Mouse (Mus musculus) myocyte (in vitro differentiated cells): ENCODE measurements around the gene Tnip3. TPM values are rescaled to one million over a fixed set of nuclear protein-coding genes. Genes with fewer than 3 reads are reported as not detected.

ENCODE experiments used
- H3K27me3 ChIP-seq: one replicate; pipeline ENCODE4 v1.6.1; 2011; ENCODE audit not compliant: control insufficient read depth, insufficient read depth, insufficient read length
- H3K36me3 ChIP-seq: one replicate; pipeline ENCODE4 v1.6.1; 2011; ENCODE audit not compliant: control insufficient read depth, insufficient read depth
- H3K4me2 ChIP-seq: one replicate; pipeline ENCODE4 v1.6.1; 2011; ENCODE audit warnings: low read depth, control low read depth
- H3K4me3 ChIP-seq: one replicate; pipeline ENCODE4 v1.5.1; 2011; ENCODE audit warnings: mild to moderate bottlenecking, control low read depth, moderate library complexity
- H3K79me2 ChIP-seq: one replicate; pipeline ENCODE4 v1.6.1; 2011; ENCODE audit not compliant: control insufficient read depth, insufficient read depth
- H3ac ChIP-seq: one replicate; pipeline ENCODE4 v1.6.1; 2011; ENCODE audit not compliant: control insufficient read depth, insufficient read length
- CEBPB ChIP-seq: IDR thresholded peaks from 2 replicates; pipeline ENCODE4 v1.6.1; 2011; ENCODE audit warnings: mild to moderate bottlenecking, moderate library complexity; ENCODE audit not compliant: poor library complexity, insufficient read depth, severe bottlenecking
- E2F4 ChIP-seq: IDR thresholded peaks from one replicate; pipeline ENCODE4 v1.6.1; 2011; ENCODE audit warnings: mild to moderate bottlenecking, control low read depth, moderate library complexity; ENCODE audit not compliant: insufficient read depth
- MAX ChIP-seq: IDR thresholded peaks from one replicate; pipeline ENCODE4 v1.6.1; 2011; ENCODE audit warnings: low read depth, mild to moderate bottlenecking, control low read depth
- MYOD1 ChIP-seq, 3 experiments: IDR thresholded peaks; one replicate each; pipeline ENCODE4 v1.6.1; 2011; ENCODE audit warnings: control low read depth in 2 of 3, low read depth in 2 of 3, mild to moderate bottlenecking in 2 of 3, moderate library complexity in 1 of 3; ENCODE audit not compliant: insufficient read length in 2 of 3, control insufficient read depth in 1 of 3
- MYOG ChIP-seq, 3 experiments: IDR thresholded peaks; one replicate each; pipeline ENCODE4 v1.6.1; 2011; ENCODE audit warnings: control low read depth in 2 of 3, low read depth in 2 of 3, mild to moderate bottlenecking in 2 of 3; ENCODE audit not compliant: insufficient read length in 2 of 3, control insufficient read depth in 1 of 3, insufficient read depth in 1 of 3
- POLR2A ChIP-seq: IDR thresholded peaks from one replicate; pipeline ENCODE4 v1.6.1; 2011; ENCODE audit warnings: low read depth, mild to moderate bottlenecking, control low read depth, moderate library complexity; ENCODE audit not compliant: insufficient read length
- POLR2AphosphoS2 ChIP-seq: IDR thresholded peaks from one replicate; pipeline ENCODE4 v1.6.1; 2011; ENCODE audit warnings: low read depth, control low read depth; ENCODE audit not compliant: insufficient read length
- REST ChIP-seq: IDR thresholded peaks from one replicate; pipeline ENCODE4 v1.6.1; 2011; ENCODE audit warnings: mild to moderate bottlenecking, control low read depth, moderate library complexity; ENCODE audit not compliant: insufficient read depth, insufficient read length
- SRF ChIP-seq: IDR thresholded peaks from one replicate; pipeline ENCODE4 v1.6.1; 2011; ENCODE audit warnings: low read depth; ENCODE audit not compliant: control insufficient read depth, insufficient read length
- TCF12 ChIP-seq: IDR thresholded peaks from one replicate; pipeline ENCODE4 v1.6.1; 2011; ENCODE audit warnings: mild to moderate bottlenecking, control low read depth; ENCODE audit not compliant: poor library complexity, insufficient read depth, severe bottlenecking
- TCF3 ChIP-seq: IDR thresholded peaks from one replicate; pipeline ENCODE4 v1.6.1; 2011; ENCODE audit warnings: low read depth, control low read depth; ENCODE audit not compliant: insufficient read length
- USF1 ChIP-seq: IDR thresholded peaks from one replicate; pipeline ENCODE4 v1.6.1; 2011; ENCODE audit warnings: low read depth, mild to moderate bottlenecking, control low read depth, moderate library complexity
- polyA plus RNA-seq: library from polyadenylated mRNA; unstranded; fragments of >200 nt; fragmentation: generic; extraction: Trizol; gene quantifications from one replicate; pipeline ENCODE4 v1.2.1, GENCODE M21; 2012; ENCODE audit warnings: missing spikeins

Gene Tnip3
- polyA plus RNA-seq, 1 experiment = 0.02 TPM

DNA sequence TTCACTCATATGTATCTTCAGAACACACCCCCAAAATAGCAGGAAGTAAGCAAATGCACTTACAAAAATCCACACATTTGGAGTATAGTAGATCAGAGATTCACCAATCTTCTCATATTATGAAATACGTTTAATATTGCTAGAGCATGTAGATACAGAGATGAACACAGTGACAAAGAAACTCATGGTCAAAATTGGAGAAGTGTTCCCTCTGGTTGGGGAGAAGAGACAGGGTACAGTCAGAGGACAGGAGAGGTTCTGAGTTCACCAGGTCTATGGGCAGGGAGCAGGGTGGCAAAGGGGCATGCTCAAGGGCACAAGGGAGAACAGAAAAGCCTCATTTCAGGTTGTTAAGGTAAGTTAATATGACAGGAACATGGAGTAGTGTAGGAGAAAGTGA is 63.7 kb downstream of the Tnip3 start:
- Histone ChIP-seq H3K4me3 (no peak overlapping the region), H3K4me2 (no peak overlapping the region), H3ac (no peak overlapping the region), H3K79me2 (no peaks in the 10 kb centered on the region), H3K36me3 (no peaks in the 10 kb centered on the region), H3K27me3 (no peaks in the 10 kb centered on the region)
- TF ChIP-seq TCF12 = no peak
- no peak for TF ChIP-seq CEBPB
- TF ChIP-seq POLR2AphosphoS2 = no peak
- TF ChIP-seq USF1 = no peak
- no peak for TF ChIP-seq SRF
- TF ChIP-seq MAX = no peak
- TF ChIP-seq TCF3 = no peak
- no peak for TF ChIP-seq REST
- TF ChIP-seq POLR2A = no peak
- TF ChIP-seq E2F4 = no peak
- TF ChIP-seq MYOD1 (IDR thresholded peaks at IDR 0.05; ENCODE audit: control insufficient read depth in 1 of 3, insufficient read length in 2 of 3, low read depth in 2 of 3) = no peak
- TF ChIP-seq MYOG (IDR thresholded peaks at IDR 0.05; ENCODE audit: control insufficient read depth in 1 of 3, insufficient read depth in 1 of 3, insufficient read length in 2 of 3, low read depth in 2 of 3) = no peak

DNA sequence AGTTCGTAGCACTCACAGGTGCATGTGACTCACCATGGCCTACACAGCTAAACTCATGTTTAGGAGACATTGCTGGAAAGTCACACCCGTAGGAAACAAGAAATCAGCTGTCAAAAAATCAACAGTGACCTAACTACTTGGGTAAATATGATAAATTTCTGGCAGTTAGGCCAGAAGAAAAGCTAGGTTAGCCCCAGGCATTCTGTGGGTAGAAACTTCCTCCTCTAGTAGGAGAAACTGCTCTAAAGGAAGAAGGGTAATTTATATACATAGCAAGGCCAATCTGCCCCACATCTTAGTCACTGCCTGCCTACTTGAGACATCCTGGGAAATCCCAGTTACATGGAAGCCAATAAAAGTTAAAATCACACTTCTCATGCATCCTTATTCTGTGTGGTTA is 64.9 kb downstream of the Tnip3 start:
- no peaks in the 10 kb centered on the region for H3K79me2 ChIP-seq
- H3K4me2 ChIP-seq = no peak overlapping the region
- H3ac ChIP-seq = no peak overlapping the region
- H3K4me3 ChIP-seq = no peak overlapping the region
- TF ChIP-seq CEBPB (no peak), TCF3 (no peak), SRF (no peak), POLR2A (no peak), POLR2AphosphoS2 (no peak)
- no peaks in the 10 kb centered on the region for H3K36me3 ChIP-seq
- H3K27me3 ChIP-seq = no peaks in the 10 kb centered on the region

DNA sequence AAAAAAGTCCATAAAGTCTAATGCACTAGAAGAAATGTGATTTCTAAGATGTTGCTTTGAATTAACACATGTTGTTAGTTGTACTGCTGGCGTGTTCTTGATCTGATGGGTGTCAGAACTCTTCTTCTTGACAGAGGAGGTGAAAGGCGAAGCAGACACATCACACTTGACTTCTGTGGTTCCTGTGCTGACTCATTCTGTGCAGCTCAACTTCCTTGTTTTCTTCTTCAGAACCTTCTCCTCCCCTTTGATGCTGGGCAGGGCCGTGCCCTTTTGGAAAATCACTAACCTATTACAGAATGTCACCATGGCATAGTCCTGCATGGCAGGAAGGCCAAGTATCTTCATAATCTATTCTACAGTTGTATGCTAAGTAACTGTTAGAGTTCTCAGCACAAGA is 69.1 kb downstream of the Tnip3 start:
- TF ChIP-seq MYOG (IDR thresholded peaks at IDR 0.05; ENCODE audit: control insufficient read depth in 1 of 3, insufficient read depth in 1 of 3, insufficient read length in 2 of 3, low read depth in 2 of 3) (no peak), MYOD1 (IDR thresholded peaks at IDR 0.05; ENCODE audit: control insufficient read depth in 1 of 3, insufficient read length in 2 of 3, low read depth in 2 of 3) (no peak), POLR2AphosphoS2 (no peak), TCF3 (no peak), SRF (no peak), TCF12 (no peak), MAX (no peak), CEBPB (no peak), E2F4 (no peak), POLR2A (no peak), REST (no peak), USF1 (no peak)
- Histone ChIP-seq H3K4me2 (no peak overlapping the region), H3K27me3 (no peaks in the 10 kb centered on the region), H3K79me2 (no peaks in the 10 kb centered on the region), H3K4me3 (no peak overlapping the region), H3K36me3 (no peaks in the 10 kb centered on the region), H3ac (no peak overlapping the region)

DNA sequence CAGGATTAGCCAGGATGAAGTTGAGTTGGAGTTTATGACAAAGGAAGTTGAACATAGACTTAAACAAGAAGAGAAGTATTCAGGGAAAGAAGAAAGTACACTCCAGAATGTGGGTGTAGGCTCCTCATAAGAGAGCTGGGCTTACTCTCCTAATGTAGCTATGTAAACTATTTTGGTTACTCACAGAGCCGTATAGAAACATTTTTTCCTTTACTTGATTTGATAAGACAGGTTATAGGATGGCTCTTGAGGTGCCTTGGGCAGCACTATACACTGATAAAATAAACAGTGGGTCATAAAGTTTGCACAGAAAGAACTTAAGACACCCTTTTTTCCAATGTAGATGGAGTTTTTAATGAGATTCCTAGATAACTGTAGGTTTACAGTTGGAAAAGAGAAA is 70.3 kb downstream of the Tnip3 start:
- no peak overlapping the region for H3K4me2 ChIP-seq
- no peak overlapping the region for H3K4me3 ChIP-seq
- no peak overlapping the region for H3ac ChIP-seq
- no peaks in the 10 kb centered on the region for H3K79me2 ChIP-seq
- TF ChIP-seq E2F4 = no peak
- no peak for TF ChIP-seq POLR2A
- no peak for TF ChIP-seq REST
- TF ChIP-seq MAX = no peak
- TF ChIP-seq SRF = no peak
- no peak for TF ChIP-seq USF1
- TF ChIP-seq MYOG (IDR thresholded peaks at IDR 0.05; ENCODE audit: control insufficient read depth in 1 of 3, insufficient read depth in 1 of 3, insufficient read length in 2 of 3, low read depth in 2 of 3) = no peak
- no peak for TF ChIP-seq TCF3
- no peak for TF ChIP-seq MYOD1 (IDR thresholded peaks at IDR 0.05; ENCODE audit: control insufficient read depth in 1 of 3, insufficient read length in 2 of 3, low read depth in 2 of 3)
- TF ChIP-seq CEBPB = no peak
- TF ChIP-seq TCF12 = no peak
- H3K27me3 ChIP-seq = no peaks in the 10 kb centered on the region
- H3K36me3 ChIP-seq = no peaks in the 10 kb centered on the region

DNA sequence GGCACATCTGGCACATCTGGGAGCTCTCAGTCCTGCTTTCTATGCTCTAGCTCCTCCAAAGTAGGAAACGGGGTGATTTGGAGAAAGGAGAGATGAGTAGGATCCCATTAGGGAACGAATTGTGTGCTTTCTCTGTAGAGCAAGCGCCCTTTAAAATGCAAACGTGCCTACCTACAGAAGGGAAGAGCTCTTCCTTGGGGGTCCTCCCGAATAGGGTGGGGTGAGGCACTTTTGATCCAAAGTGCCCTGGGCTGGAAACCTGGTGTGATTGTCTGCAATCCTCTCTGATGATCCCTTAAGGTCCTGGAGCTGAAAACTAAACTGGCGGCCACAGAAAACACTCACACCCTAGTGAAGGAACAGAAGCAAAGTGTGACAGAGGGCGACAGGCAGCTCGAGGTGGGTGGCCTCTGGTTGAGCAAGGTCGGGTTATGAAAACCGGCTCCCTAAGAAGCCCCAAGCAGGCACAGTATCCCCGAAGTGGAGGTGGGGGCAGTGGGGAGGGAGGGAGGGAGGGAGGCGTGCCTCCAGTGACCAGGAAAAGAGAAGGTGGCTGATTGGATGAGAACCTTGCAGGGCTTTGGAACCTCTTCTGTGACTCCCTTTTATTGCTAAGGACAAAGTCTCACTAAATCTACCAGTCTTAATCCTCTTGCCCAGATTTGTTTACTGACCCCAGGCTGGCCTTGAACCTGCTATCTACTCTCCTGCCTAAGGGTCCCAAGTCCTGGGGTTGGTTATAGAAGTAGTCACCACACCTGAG is 72.1 kb downstream of the Tnip3 start:
- TF ChIP-seq POLR2AphosphoS2 (no peak), MAX (no peak), MYOG (IDR thresholded peaks at IDR 0.05; ENCODE audit: control insufficient read depth in 1 of 3, insufficient read depth in 1 of 3, insufficient read length in 2 of 3, low read depth in 2 of 3) (no peak), MYOD1 (IDR thresholded peaks at IDR 0.05; ENCODE audit: control insufficient read depth in 1 of 3, insufficient read length in 2 of 3, low read depth in 2 of 3) (no peak), SRF (no peak), CEBPB (no peak), USF1 (no peak), TCF3 (no peak), REST (no peak), E2F4 (no peak), POLR2A (no peak), TCF12 (no peak)
- H3K36me3 ChIP-seq = no peaks in the 10 kb centered on the region
- no peaks in the 10 kb centered on the region for H3K27me3 ChIP-seq
- H3K79me2 ChIP-seq = no peaks in the 10 kb centered on the region
- no peak overlapping the region for H3K4me2 ChIP-seq
- no peak overlapping the region for H3ac ChIP-seq
- H3K4me3 ChIP-seq = no peak overlapping the region
